Mouse (Mus musculus) gastrocnemius, postnatal 10 days (tissue): ENCODE measurements at regions not wholly inside any gene's neighbourhood (a gene's known extent, or its start where the extent isn't known, plus 50 kb on each side); places are given as distances from the start of the nearest gene placed in this dataset.

ENCODE experiments used
- DNase-seq: peaks from one replicate; pipeline ENCODE4 v3.0.0; 2021; ENCODE audit warnings: mixed read lengths

DNA sequence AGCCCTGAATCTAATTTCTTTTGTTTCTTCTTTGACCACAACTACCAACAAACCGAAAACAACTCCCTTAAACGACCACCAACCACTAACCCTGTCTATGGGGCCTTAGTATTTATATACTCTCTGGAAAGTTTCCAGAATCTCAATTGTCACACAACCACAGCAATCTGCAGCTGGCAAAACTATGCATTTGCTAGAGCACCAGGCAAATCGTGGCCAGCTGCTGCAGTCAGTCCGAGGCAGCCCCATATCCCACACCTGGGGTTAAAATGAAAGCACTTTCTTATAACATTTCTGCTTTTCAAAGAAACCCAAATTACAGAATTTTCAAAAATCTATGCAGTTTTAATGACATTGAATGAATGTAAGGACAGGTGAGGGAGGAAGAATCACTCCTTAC is 63.8 kb upstream of the Thpo start:
- no peak for DNase-seq

DNA sequence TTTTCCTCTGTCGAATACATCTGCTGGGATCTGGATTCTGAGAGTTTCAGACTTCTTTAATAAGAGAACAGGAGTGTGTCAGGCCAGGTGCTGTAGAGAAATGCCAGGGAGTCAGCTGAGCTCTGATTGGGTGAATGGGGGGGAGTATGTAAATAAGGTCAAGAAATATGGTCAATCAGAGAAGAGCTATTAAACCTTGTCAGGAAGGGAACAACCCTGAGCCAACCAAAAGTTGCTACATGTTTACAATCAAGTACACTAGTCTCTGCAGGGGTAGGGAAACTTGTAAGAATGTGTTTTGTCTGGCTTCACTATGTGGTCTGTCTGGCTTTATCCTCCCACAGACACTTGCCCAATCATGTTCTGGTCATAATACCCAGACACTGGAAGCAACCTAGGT is 60.4 kb upstream of the Thpo start:
- DNase-seq = no peak
